Mouse (Mus musculus): ENCODE results near the gene Krt17. TPM values are rescaled to one million over a fixed set of nuclear protein-coding genes. Genes with fewer than 3 reads are reported as not detected.
A peak's percentile ranks its signal among the peaks of the same experiment; 100 is the strongest.

Gene Krt17
- polyA plus RNA-seq, 1 experiment = not detected

DNA sequence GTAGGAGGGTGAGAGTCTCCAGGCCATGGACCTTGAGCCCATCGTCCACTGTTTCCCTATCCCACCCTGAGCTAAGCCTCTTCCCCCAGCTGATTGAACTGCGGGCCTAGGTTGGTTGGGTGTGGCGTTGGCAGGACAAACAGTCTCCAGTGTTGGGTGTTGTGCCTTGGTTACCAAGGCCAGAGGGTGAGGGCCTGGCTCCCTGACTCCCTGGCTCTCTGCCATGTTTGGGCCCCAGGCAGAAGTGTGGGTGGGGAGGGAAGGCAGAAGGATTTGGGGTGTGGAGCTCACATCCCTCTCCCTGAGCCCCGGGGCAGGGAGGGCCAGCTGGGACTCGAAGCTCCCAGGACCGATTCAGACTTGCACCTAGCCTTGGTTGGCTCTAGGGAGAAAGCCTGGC is 28.1 kb upstream of the Krt17 start:
- no peaks in the 10 kb centered on the region for H3K27me3 ChIP-seq (ENCODE audit: control insufficient read depth, insufficient read depth, insufficient read length)
- peak overlapping the region; percentile 30 for H3K4me2 ChIP-seq (ENCODE audit: low read depth)
- no peaks in the 10 kb centered on the region for H3K36me3 ChIP-seq (ENCODE audit: control insufficient read depth, insufficient read depth)
- no peak overlapping the region for H3ac ChIP-seq (ENCODE audit: control insufficient read depth, insufficient read length)
- TF ChIP-seq POLR2A (IDR thresholded peaks at IDR 0.05; ENCODE audit: insufficient read length, low read depth) (peak; percentile 36), E2F4 (IDR thresholded peaks at IDR 0.05; ENCODE audit: insufficient read depth) (no peak)
- H3K79me2 ChIP-seq (ENCODE audit: control insufficient read depth, insufficient read depth) = no peaks in the 10 kb centered on the region
- no peak overlapping the region for H3K4me3 ChIP-seq

DNA sequence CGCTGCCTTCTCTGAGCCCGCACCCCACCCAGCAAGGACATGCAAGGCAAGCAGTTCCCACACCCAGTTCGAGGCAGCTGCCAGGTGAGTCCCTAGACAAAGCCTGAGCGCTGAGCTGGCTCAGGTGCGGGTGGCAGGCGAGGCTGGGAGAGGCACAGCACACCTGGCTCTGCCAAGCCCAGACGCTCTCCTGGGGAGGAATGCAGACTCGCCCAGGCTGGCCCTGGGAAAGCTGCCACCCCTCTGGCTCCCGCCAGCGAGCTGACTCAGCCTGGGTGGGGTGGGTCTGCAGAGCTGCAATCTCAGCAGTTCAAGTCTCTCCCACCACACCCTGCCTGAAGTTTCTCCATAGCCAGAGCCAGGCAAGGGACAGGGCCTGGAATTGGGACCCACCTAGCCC is 26.2 kb upstream of the Krt17 start:
- Histone ChIP-seq H3K27me3 (ENCODE audit: control insufficient read depth, insufficient read depth, insufficient read length) (no peaks in the 10 kb centered on the region), H3K4me2 (ENCODE audit: low read depth) (no peak overlapping the region), H3K4me3 (no peak overlapping the region), H3K36me3 (ENCODE audit: control insufficient read depth, insufficient read depth) (no peaks in the 10 kb centered on the region), H3K79me2 (ENCODE audit: control insufficient read depth, insufficient read depth) (no peaks in the 10 kb centered on the region), H3ac (ENCODE audit: control insufficient read depth, insufficient read length) (no peak overlapping the region)
- peak in 1 of 3 experiments; percentile 83 for TF ChIP-seq MYOG (IDR thresholded peaks at IDR 0.05; ENCODE audit: control insufficient read depth in 1 of 3, insufficient read depth in 1 of 3, insufficient read length in 2 of 3, low read depth in 2 of 3)
- no peak for TF ChIP-seq POLR2AphosphoS2 (IDR thresholded peaks at IDR 0.05; ENCODE audit: insufficient read length, low read depth)
- TF ChIP-seq E2F4 (IDR thresholded peaks at IDR 0.05; ENCODE audit: insufficient read depth) = no peak
- peak; percentile 25 for TF ChIP-seq TCF3 (IDR thresholded peaks at IDR 0.05; ENCODE audit: insufficient read length, low read depth)
- peak in 2 of 3 experiments; percentile 44 to 85 for TF ChIP-seq MYOD1 (IDR thresholded peaks at IDR 0.05; ENCODE audit: control insufficient read depth in 1 of 3, insufficient read length in 2 of 3, low read depth in 2 of 3)

DNA sequence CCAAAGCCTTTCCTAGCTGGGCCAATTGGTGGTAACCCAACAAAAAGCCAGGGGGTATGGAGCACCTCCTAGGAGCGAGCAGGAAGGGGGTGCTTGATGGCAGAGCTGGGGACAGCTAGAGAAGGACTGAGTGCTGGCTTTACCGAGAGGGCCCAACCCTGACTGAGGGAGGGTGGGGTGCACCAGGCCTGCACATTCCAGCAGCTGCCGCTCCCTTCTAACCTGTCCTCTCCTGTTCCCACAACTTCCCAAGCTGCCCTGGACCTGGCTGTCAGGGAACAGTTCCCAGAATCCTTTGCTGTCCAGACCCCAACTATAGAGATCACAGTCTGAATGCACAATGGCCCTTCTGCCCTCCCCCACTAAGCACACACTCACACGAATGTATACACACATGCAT is 24.2 kb upstream of the Krt17 start:
- H3K27me3 ChIP-seq (ENCODE audit: control insufficient read depth, insufficient read depth, insufficient read length) = no peaks in the 10 kb centered on the region
- H3K4me2 ChIP-seq (ENCODE audit: low read depth) = no peak overlapping the region
- H3K79me2 ChIP-seq (ENCODE audit: control insufficient read depth, insufficient read depth) = no peaks in the 10 kb centered on the region
- H3K36me3 ChIP-seq (ENCODE audit: control insufficient read depth, insufficient read depth) = no peaks in the 10 kb centered on the region
- no peak for TF ChIP-seq MYOD1 (IDR thresholded peaks at IDR 0.05; ENCODE audit: control insufficient read depth in 1 of 3, insufficient read length in 2 of 3, low read depth in 2 of 3)
- no peak for TF ChIP-seq MAX (IDR thresholded peaks at IDR 0.05; ENCODE audit: low read depth)
- no peak overlapping the region for H3K4me3 ChIP-seq
- no peak overlapping the region for H3ac ChIP-seq (ENCODE audit: control insufficient read depth, insufficient read length)

DNA sequence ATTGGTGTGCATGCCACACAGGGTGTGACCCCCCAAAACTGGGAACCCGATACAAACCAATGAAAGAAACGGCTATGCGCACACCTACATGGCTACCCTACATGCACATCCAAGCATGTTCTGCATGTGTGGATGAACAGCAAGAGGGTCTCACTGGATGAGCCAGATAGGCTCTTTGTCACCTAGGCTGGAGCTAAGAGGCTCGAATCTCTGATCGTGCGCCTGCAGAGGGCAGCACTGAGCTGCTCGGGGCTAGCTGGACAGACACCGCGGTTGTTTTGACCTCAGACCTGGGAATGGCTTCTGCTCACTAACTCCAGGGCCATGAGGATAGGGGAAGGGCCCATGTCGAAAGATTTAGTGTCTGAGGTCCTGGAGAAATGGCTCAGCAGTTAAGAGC is 21.7 kb upstream of the Krt17 start:
- H3K4me2 ChIP-seq (ENCODE audit: low read depth) = no peak overlapping the region
- H3K4me3 ChIP-seq = no peak overlapping the region
- no peaks in the 10 kb centered on the region for H3K27me3 ChIP-seq (ENCODE audit: control insufficient read depth, insufficient read depth, insufficient read length)
- no peaks in the 10 kb centered on the region for H3K36me3 ChIP-seq (ENCODE audit: control insufficient read depth, insufficient read depth)
- TF ChIP-seq CEBPB (IDR thresholded peaks at IDR 0.05; ENCODE audit: insufficient read depth, poor library complexity, severe bottlenecking) (no peak), TCF3 (IDR thresholded peaks at IDR 0.05; ENCODE audit: insufficient read length, low read depth) (no peak), MYOD1 (IDR thresholded peaks at IDR 0.05; ENCODE audit: control insufficient read depth in 1 of 3, insufficient read length in 2 of 3, low read depth in 2 of 3) (no peak), SRF (IDR thresholded peaks at IDR 0.05; ENCODE audit: control insufficient read depth, insufficient read length, low read depth) (no peak)
- H3K79me2 ChIP-seq (ENCODE audit: control insufficient read depth, insufficient read depth) = no peaks in the 10 kb centered on the region
- no peak overlapping the region for H3ac ChIP-seq (ENCODE audit: control insufficient read depth, insufficient read length)

DNA sequence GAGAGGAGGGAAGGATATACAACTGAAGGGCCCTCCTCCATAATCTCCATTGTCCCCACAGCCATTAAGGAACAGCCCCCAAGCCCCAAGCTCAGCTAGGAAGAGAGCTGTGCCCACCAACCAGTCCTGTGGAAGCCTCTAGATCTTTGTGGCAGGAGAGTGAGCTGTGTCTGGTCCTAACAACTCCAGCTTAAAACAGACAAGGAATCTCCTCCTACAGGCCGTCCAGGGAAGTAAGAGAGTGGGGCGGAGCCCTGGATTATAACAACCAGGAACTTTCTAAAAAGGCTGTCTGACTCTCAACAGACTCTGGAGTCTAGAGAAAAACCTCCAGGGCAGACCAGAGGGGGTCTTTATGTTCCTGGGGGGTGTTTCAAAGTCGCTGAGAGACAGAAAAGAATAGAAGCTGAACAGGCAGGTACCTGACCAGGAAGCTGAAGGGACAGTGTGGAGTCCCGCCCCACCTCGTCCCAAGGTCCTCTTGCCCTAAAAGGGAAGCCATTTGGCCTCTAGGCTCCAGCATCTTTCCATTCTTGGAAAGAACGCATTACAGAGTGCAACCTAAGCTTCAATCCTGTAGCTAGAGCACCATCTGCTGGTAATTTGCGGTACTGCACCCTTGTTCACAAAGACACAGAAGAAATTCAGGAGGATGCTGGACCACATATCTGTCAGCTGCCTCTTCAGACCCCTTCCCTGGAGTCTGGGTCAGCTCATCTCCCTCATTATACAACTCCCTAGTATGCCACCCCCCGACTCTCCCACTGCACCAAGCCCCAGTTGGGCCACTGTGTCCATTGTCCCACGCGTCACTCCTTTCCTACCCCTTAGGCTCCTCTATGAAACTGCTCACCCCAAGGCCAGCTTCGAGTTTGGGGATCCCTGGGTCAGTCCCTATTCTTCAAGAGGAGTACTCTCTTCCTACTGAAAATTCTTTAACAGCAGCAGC is 21.0 kb upstream of the Krt17 start:
- Histone ChIP-seq H3K4me3 (no peak overlapping the region), H3K4me2 (ENCODE audit: low read depth) (no peak overlapping the region), H3ac (ENCODE audit: control insufficient read depth, insufficient read length) (no peak overlapping the region), H3K36me3 (ENCODE audit: control insufficient read depth, insufficient read depth) (no peaks in the 10 kb centered on the region), H3K79me2 (ENCODE audit: control insufficient read depth, insufficient read depth) (no peaks in the 10 kb centered on the region), H3K27me3 (ENCODE audit: control insufficient read depth, insufficient read depth, insufficient read length) (no peaks in the 10 kb centered on the region)
- TF ChIP-seq POLR2A (IDR thresholded peaks at IDR 0.05; ENCODE audit: insufficient read length, low read depth) (no peak), REST (IDR thresholded peaks at IDR 0.05; ENCODE audit: insufficient read depth, insufficient read length) (no peak), TCF12 (IDR thresholded peaks at IDR 0.05; ENCODE audit: insufficient read depth, poor library complexity, severe bottlenecking) (no peak), TCF3 (IDR thresholded peaks at IDR 0.05; ENCODE audit: insufficient read length, low read depth) (no peak), POLR2AphosphoS2 (IDR thresholded peaks at IDR 0.05; ENCODE audit: insufficient read length, low read depth) (no peak), USF1 (IDR thresholded peaks at IDR 0.05; ENCODE audit: low read depth) (no peak), MYOD1 (IDR thresholded peaks at IDR 0.05; ENCODE audit: control insufficient read depth in 1 of 3, insufficient read length in 2 of 3, low read depth in 2 of 3) (no peak), SRF (IDR thresholded peaks at IDR 0.05; ENCODE audit: control insufficient read depth, insufficient read length, low read depth) (no peak), MYOG (IDR thresholded peaks at IDR 0.05; ENCODE audit: control insufficient read depth in 1 of 3, insufficient read depth in 1 of 3, insufficient read length in 2 of 3, low read depth in 2 of 3) (no peak), MAX (IDR thresholded peaks at IDR 0.05; ENCODE audit: low read depth) (no peak), CEBPB (IDR thresholded peaks at IDR 0.05; ENCODE audit: insufficient read depth, poor library complexity, severe bottlenecking) (no peak), E2F4 (IDR thresholded peaks at IDR 0.05; ENCODE audit: insufficient read depth) (no peak)

Data from myocyte (in vitro differentiated cells).